Mouse (Mus musculus): ENCODE results near the gene Trub2.

DNA sequence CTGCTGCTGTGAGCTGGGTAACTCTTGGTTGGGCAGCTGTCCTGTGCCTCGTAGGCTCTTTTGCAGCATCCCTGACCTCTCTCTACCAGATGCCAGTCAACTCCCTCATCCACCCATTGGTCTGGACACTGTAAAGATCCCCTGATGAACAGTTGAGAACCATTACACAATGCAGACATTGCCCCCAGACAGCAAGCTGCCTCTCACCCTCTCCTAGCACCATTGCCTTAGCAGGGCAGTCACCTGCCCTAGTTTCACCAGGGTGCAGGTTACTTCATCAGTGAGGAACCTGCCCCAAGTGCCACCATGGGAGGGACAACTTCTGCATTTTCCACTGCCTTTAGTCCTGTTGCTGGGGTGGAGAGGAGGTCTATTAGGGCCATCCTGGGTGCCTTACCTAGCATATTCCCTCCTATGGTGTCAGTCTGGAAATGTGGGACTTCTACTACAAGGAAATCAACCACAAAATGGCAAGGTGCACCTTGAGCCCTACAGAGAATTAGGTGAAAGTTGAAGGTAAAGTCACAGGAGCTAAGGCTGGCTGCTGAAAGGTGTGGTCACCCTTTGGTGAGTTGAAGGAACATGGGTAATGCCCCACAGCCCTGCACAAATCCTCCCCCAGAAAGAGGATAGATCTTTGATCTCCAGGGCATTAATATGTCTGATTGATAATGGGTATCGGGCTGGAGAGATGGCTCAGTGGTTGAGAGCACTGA lies 4.6 kb upstream of the Trub2 start:
- no peak for TF ChIP-seq CTCF (IDR thresholded peaks at IDR 0.05; ENCODE audit: borderline replicate concordance, insufficient read depth, low read depth, low read length)
- no peak for TF ChIP-seq POLR2A (IDR thresholded peaks at IDR 0.05; ENCODE audit: borderline replicate concordance, insufficient read depth, low read length)

Measured in cerebellum, adult 2 months (tissue).